Mouse (Mus musculus) erythroblast, embryonic 14.5 days (primary cell): ENCODE results near the gene Adh6a.

Experiments used
- GATA1 ChIP-seq: IDR thresholded peaks from 2 replicates; pipeline ENCODE4 v1.6.1; 2012; ENCODE audit warnings: low read length, inconsistent platforms, mixed read lengths
- TAL1 ChIP-seq: IDR thresholded peaks from 3 replicates; pipeline ENCODE4 v1.6.1; 2012; ENCODE audit warnings: low read length, inconsistent platforms, mixed read lengths

GRCm38 (mm10) chr3:138305486-138306289 is 7.4 kb upstream of the Adh6a start:
- TF ChIP-seq TAL1 (no peak), GATA1 (no peak)
